Mouse (Mus musculus) E14TG2a.4 (cell line): ENCODE results near the gene Ubl3.

Experiments used
- H3K27me3 ChIP-seq: 2 replicates; pipeline ENCODE4 v1.6.1; 2014; ENCODE audit warnings: low read length, control low read depth; ENCODE audit not compliant: insufficient read depth
- H3K36me3 ChIP-seq: 2 replicates; pipeline ENCODE4 v1.6.1; 2014; ENCODE audit warnings: low read length, control low read depth; ENCODE audit not compliant: insufficient read depth
- H3K4me1 ChIP-seq: replicated peaks from 2 replicates; pipeline ENCODE4 v1.6.1; 2014; ENCODE audit warnings: low read depth, low read length, control low read depth
- H3K4me3 ChIP-seq: replicated peaks from 2 replicates; pipeline ENCODE4 v1.5.1; 2014; ENCODE audit warnings: mild to moderate bottlenecking, low read length
- H3K9me3 ChIP-seq: 2 replicates; pipeline ENCODE4 v1.6.1; 2014; ENCODE audit warnings: low read length, control low read depth
- CTCF ChIP-seq: conservative IDR thresholded peaks from 2 replicates; pipeline ENCODE4 v1.5.1; 2014; ENCODE audit warnings: low read length
- NANOG ChIP-seq: IDR thresholded peaks from 2 replicates; pipeline ENCODE4 v1.6.1; 2014; ENCODE audit warnings: borderline replicate concordance, low read length, mixed read lengths
- POU5F1 ChIP-seq: IDR thresholded peaks from 2 replicates; pipeline ENCODE4 v1.6.1; 2014; ENCODE audit warnings: low read length, borderline replicate concordance

Ubl3 gene

GRCm38 (mm10) chr5:148494249-148494648 lies 58.3 kb downstream of the Ubl3 start:
- peaks cover 71% of the 10 kb centered on the region for H3K4me1 ChIP-seq
- peaks cover 10% of the 10 kb centered on the region; the same call in 1 of the 2 replicates for H3K27me3 ChIP-seq
- H3K36me3 ChIP-seq: no peaks in the 10 kb centered on the region
- no peak for TF ChIP-seq NANOG
- TF ChIP-seq CTCF: no peak
- no peak for TF ChIP-seq POU5F1
- H3K9me3 ChIP-seq: no peaks in the 10 kb centered on the region
- 0 out of 2 replicates have a peak overlapping the region, but pooled peaks have one; percentile 26 for H3K4me3 ChIP-seq

- Histone ChIP-seq H3K9me3 (no peaks in the 10 kb centered on the region), H3K4me1 (peaks cover 72% of the 10 kb centered on the region), H3K27me3 (peaks cover 10% of the 10 kb centered on the region; the same call in 1 of the 2 replicates), H3K36me3 (no peaks in the 10 kb centered on the region), H3K4me3 (no peak overlapping the region)
- TF ChIP-seq CTCF (no peak), POU5F1 (no peak), NANOG (no peak)
Measured at GRCm38 (mm10) chr5:148493025-148493424, 59.6 kb downstream of the Ubl3 start.

GRCm38 (mm10) chr5:148490391-148490790 lies 62.2 kb downstream of the Ubl3 start:
- Histone ChIP-seq H3K9me3 (no peaks in the 10 kb centered on the region), H3K4me1 (peaks cover 64% of the 10 kb centered on the region), H3K27me3 (peaks cover 10% of the 10 kb centered on the region; the same call in 1 of the 2 replicates), H3K36me3 (no peaks in the 10 kb centered on the region), H3K4me3 (no peak overlapping the region)
- TF ChIP-seq NANOG (no peak), POU5F1 (no peak), CTCF (no peak)

GRCm38 (mm10) chr5:148489724-148490193 lies 62.8 kb downstream of the Ubl3 start:
- H3K4me1 ChIP-seq: peaks cover 59% of the 10 kb centered on the region
- H3K4me3 ChIP-seq: peak overlapping the region; percentile 17
- no peaks in the 10 kb centered on the region for H3K9me3 ChIP-seq
- peaks cover 10% of the 10 kb centered on the region; the same call in 1 of the 2 replicates for H3K27me3 ChIP-seq
- no peak for TF ChIP-seq NANOG
- no peak for TF ChIP-seq POU5F1
- TF ChIP-seq CTCF: no peak
- no peaks in the 10 kb centered on the region for H3K36me3 ChIP-seq

- Histone ChIP-seq H3K4me3 (peak overlapping the region; percentile 17), H3K9me3 (no peaks in the 10 kb centered on the region), H3K36me3 (no peaks in the 10 kb centered on the region), H3K4me1 (peaks cover 53% of the 10 kb centered on the region), H3K27me3 (peaks cover 12% of the 10 kb centered on the region; the same call in 1 of the 2 replicates)
- no peak for TF ChIP-seq NANOG
- no peak for TF ChIP-seq CTCF
- TF ChIP-seq POU5F1: no peak
Measured at GRCm38 (mm10) chr5:148488891-148489723, 63.5 kb downstream of the Ubl3 start.

GRCm38 (mm10) chr5:148486202-148486601 lies 66.4 kb downstream of the Ubl3 start:
- Histone ChIP-seq H3K9me3 (no peaks in the 10 kb centered on the region), H3K4me3 (no peak overlapping the region), H3K4me1 (peaks cover 48% of the 10 kb centered on the region), H3K27me3 (peaks cover 15% of the 10 kb centered on the region; the same call in 1 of the 2 replicates), H3K36me3 (no peaks in the 10 kb centered on the region)
- TF ChIP-seq POU5F1 (no peak), NANOG (no peak), CTCF (no peak)

GRCm38 (mm10) chr5:148481745-148482144 lies 70.8 kb downstream of the Ubl3 start:
- Histone ChIP-seq H3K36me3 (no peaks in the 10 kb centered on the region), H3K27me3 (peaks cover 30% of the 10 kb centered on the region; the same call in 1 of the 2 replicates), H3K9me3 (no peaks in the 10 kb centered on the region), H3K4me1 (peaks cover 49% of the 10 kb centered on the region), H3K4me3 (no peak overlapping the region)
- no peak for TF ChIP-seq POU5F1
- TF ChIP-seq NANOG: no peak
- TF ChIP-seq CTCF: no peak

- no peaks in the 10 kb centered on the region for H3K36me3 ChIP-seq
- TF ChIP-seq CTCF (no peak), NANOG (no peak), POU5F1 (no peak)
- peaks cover 21% of the 10 kb centered on the region for H3K27me3 ChIP-seq
- no peak overlapping the region for H3K4me3 ChIP-seq
- peaks cover 14% of the 10 kb centered on the region for H3K9me3 ChIP-seq
- peaks cover 23% of the 10 kb centered on the region for H3K4me1 ChIP-seq
Measured at GRCm38 (mm10) chr5:148474346-148474745, 78.2 kb downstream of the Ubl3 start.
